Mouse (Mus musculus): ENCODE measurements at regions not wholly inside any gene's neighbourhood (a gene's known extent, or its start where the extent isn't known, plus 50 kb on each side); places are given as distances from the start of the nearest gene placed in this dataset.
A peak's percentile ranks its signal among the peaks of the same experiment; 100 is the strongest.

GRCm38 (mm10) chr11:19595107-19595506 lies 329.1 kb upstream of the Spred2 start:
- Histone ChIP-seq H3K4me1 (no peaks in the 10 kb centered on the region), H3K9ac (no peak overlapping the region), H3K9me3 (no peaks in the 10 kb centered on the region), H3K36me3 (no peaks in the 10 kb centered on the region), H3K4me3 (no peak overlapping the region), H3K4me2 (no peak overlapping the region), H3K27me3 (no peaks in the 10 kb centered on the region), H3K27ac (no peak overlapping the region)
- WGBS: 87% methylated on average over 4 of the region's 4 CpGs
- no peak for ATAC-seq (ENCODE audit: insufficient number of reproducible peaks, low FRiP score, low TSS enrichment, low read depth)

GRCm38 (mm10) chr11:19596336-19596735 lies 327.8 kb upstream of the Spred2 start:
- ATAC-seq (ENCODE audit: insufficient number of reproducible peaks, low FRiP score, low TSS enrichment, low read depth): no peak
- peaks cover 2% of the 10 kb centered on the region; the same call in 1 of the 2 replicates for H3K4me1 ChIP-seq

DNA sequence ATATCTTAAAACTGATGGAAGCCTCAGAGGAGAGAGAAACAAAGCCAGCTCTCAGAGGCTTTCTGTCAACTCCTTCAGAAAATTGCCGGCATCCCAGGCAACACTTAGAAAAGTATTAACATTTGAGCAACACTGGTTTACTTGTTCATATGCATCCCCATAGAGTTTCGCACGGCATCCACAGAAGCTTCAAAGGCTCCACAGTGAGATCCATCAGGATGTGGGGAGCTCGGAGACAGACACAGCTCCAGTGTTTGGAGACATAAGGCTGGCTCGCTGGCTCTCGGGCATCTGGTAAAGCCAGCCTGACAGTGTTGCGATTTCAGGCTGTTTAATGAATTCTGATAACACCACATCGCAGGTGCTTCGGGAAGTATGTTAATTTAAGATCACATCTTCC lies 324.7 kb upstream of the Spred2 start:
- H3K9me3 ChIP-seq: no peaks in the 10 kb centered on the region
- peaks cover 9% of the 10 kb centered on the region; the same call in 1 of the 2 replicates for H3K4me1 ChIP-seq
- no peak overlapping the region for H3K9ac ChIP-seq
- H3K27me3 ChIP-seq: no peaks in the 10 kb centered on the region
- no peak overlapping the region for H3K27ac ChIP-seq
- H3K4me3 ChIP-seq: no peak overlapping the region
- 77% methylated on average over 9 of the region's 9 CpGs for WGBS
- no peak for ATAC-seq (ENCODE audit: insufficient number of reproducible peaks, low FRiP score, low TSS enrichment, low read depth)
- no peaks in the 10 kb centered on the region for H3K36me3 ChIP-seq
- no peak overlapping the region for H3K4me2 ChIP-seq

More at GRCm38 (mm10) chr11:19596336-19596735, 327.8 kb upstream of the Spred2 start:
- H3K27ac ChIP-seq: no peak overlapping the region
- no peak overlapping the region for H3K4me2 ChIP-seq
- H3K9me3 ChIP-seq: no peaks in the 10 kb centered on the region
- no peaks in the 10 kb centered on the region for H3K36me3 ChIP-seq
- H3K9ac ChIP-seq: no peak overlapping the region
- no peak overlapping the region for H3K4me3 ChIP-seq
- H3K27me3 ChIP-seq: no peaks in the 10 kb centered on the region

- H3K4me1 ChIP-seq: peaks cover 9% of the 10 kb centered on the region; the same call in 1 of the 2 replicates
- peak overlapping the region; percentile 23; the same call in 1 of the 2 replicates for H3K27ac ChIP-seq
- H3K36me3 ChIP-seq: no peaks in the 10 kb centered on the region
- WGBS: 52% methylated on average over 15 of the region's 15 CpGs
- no peak overlapping the region for H3K9ac ChIP-seq
- no peaks in the 10 kb centered on the region for H3K9me3 ChIP-seq
- H3K27me3 ChIP-seq: no peaks in the 10 kb centered on the region
- H3K4me3 ChIP-seq: no peak overlapping the region
- H3K4me2 ChIP-seq: no peak overlapping the region
- ATAC-seq (ENCODE audit: insufficient number of reproducible peaks, low FRiP score, low TSS enrichment, low read depth): peak; percentile 48; the same call in 1 of the 2 replicates
Observed at GRCm38 (mm10) chr11:19601216-19601938, 322.8 kb upstream of the Spred2 start.

- Histone ChIP-seq H3K9me3 (no peaks in the 10 kb centered on the region), H3K9ac (no peak overlapping the region), H3K4me1 (peaks cover 9% of the 10 kb centered on the region; the same call in 1 of the 2 replicates), H3K27ac (no peak overlapping the region), H3K4me3 (no peak overlapping the region), H3K4me2 (no peak overlapping the region), H3K27me3 (no peaks in the 10 kb centered on the region), H3K36me3 (no peaks in the 10 kb centered on the region)
- 81% methylated on average over 5 of the region's 5 CpGs for WGBS
- ATAC-seq (ENCODE audit: insufficient number of reproducible peaks, low FRiP score, low TSS enrichment, low read depth): no peak
Observed at GRCm38 (mm10) chr11:19602496-19602895, 321.7 kb upstream of the Spred2 start.

DNA sequence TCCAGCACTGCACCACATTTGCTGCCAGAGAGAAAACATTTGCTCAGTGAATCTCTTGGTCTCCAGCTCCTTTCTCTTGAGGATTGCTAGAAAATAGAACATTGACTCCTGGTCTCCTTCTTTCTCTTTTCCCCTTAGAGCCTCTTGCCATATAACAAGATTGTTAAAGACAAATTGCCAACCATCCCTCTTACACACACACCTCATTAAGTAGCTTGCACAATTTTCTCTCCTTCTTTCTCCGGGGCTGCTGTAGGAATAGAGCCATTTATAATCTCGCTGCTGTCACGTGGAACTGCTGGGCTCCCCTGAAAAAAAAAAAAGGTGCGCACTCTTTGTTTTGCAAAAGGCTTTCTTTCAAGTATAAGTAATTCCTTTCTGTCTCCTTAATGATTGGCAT lies 318.6 kb upstream of the Spred2 start:
- Histone ChIP-seq H3K27me3 (no peaks in the 10 kb centered on the region), H3K27ac (no peak overlapping the region), H3K4me3 (no peak overlapping the region), H3K4me1 (peaks cover 9% of the 10 kb centered on the region; the same call in 1 of the 2 replicates), H3K36me3 (no peaks in the 10 kb centered on the region), H3K9me3 (no peaks in the 10 kb centered on the region), H3K9ac (no peak overlapping the region), H3K4me2 (no peak overlapping the region)
- WGBS: 49% methylated on average over 4 of the region's 4 CpGs
- no peak for ATAC-seq (ENCODE audit: insufficient number of reproducible peaks, low FRiP score, low TSS enrichment, low read depth)

GRCm38 (mm10) chr11:19606943-19607342 lies 317.2 kb upstream of the Spred2 start:
- Histone ChIP-seq H3K4me2 (no peak overlapping the region), H3K36me3 (no peaks in the 10 kb centered on the region), H3K27ac (no peak overlapping the region), H3K4me3 (no peak overlapping the region), H3K27me3 (no peaks in the 10 kb centered on the region), H3K4me1 (peaks cover 1% of the 10 kb centered on the region; the same call in 1 of the 2 replicates), H3K9me3 (no peaks in the 10 kb centered on the region), H3K9ac (no peak overlapping the region)
- ATAC-seq (ENCODE audit: insufficient number of reproducible peaks, low FRiP score, low TSS enrichment, low read depth): no peak
- 92% methylated on average over 8 of the region's 8 CpGs for WGBS

- H3K4me3 ChIP-seq: no peak overlapping the region
- no peaks in the 10 kb centered on the region for H3K9me3 ChIP-seq
- no peak overlapping the region for H3K4me2 ChIP-seq
- H3K27me3 ChIP-seq: no peaks in the 10 kb centered on the region
- H3K27ac ChIP-seq: no peak overlapping the region
- H3K36me3 ChIP-seq: no peaks in the 10 kb centered on the region
- no peaks in the 10 kb centered on the region for H3K4me1 ChIP-seq
- H3K9ac ChIP-seq: no peak overlapping the region
- ATAC-seq (ENCODE audit: insufficient number of reproducible peaks, low FRiP score, low TSS enrichment, low read depth): no peak
Observed at GRCm38 (mm10) chr11:19607941-19608340, 316.2 kb upstream of the Spred2 start.

- ATAC-seq (ENCODE audit: insufficient number of reproducible peaks, low FRiP score, low TSS enrichment, low read depth): no peak
- no peaks in the 10 kb centered on the region for H3K36me3 ChIP-seq
Observed at GRCm38 (mm10) chr11:19608523-19608922, 315.7 kb upstream of the Spred2 start.

GRCm38 (mm10) chr11:19610559-19610958 lies 313.6 kb upstream of the Spred2 start:
- Histone ChIP-seq H3K4me3 (no peak overlapping the region), H3K27ac (no peak overlapping the region), H3K9ac (no peak overlapping the region), H3K9me3 (no peaks in the 10 kb centered on the region), H3K4me2 (no peak overlapping the region), H3K36me3 (no peaks in the 10 kb centered on the region), H3K27me3 (no peaks in the 10 kb centered on the region), H3K4me1 (no peaks in the 10 kb centered on the region)
- no peak for ATAC-seq (ENCODE audit: insufficient number of reproducible peaks, low FRiP score, low TSS enrichment, low read depth)
- WGBS: 10% methylated on average over 6 of the region's 6 CpGs

More at GRCm38 (mm10) chr11:19608523-19608922, 315.7 kb upstream of the Spred2 start:
- Histone ChIP-seq H3K27me3 (no peaks in the 10 kb centered on the region), H3K4me2 (no peak overlapping the region), H3K4me3 (no peak overlapping the region), H3K4me1 (no peaks in the 10 kb centered on the region), H3K27ac (no peak overlapping the region), H3K9ac (no peak overlapping the region), H3K9me3 (no peaks in the 10 kb centered on the region)
- WGBS: 83% methylated on average over 4 of the region's 4 CpGs

GRCm38 (mm10) chr11:19611217-19611616 lies 313.0 kb upstream of the Spred2 start:
- H3K4me2 ChIP-seq: no peak overlapping the region
- 83% methylated on average over 4 of the region's 4 CpGs for WGBS
- H3K9ac ChIP-seq: no peak overlapping the region
- H3K4me3 ChIP-seq: no peak overlapping the region
- H3K36me3 ChIP-seq: no peaks in the 10 kb centered on the region
- no peak for ATAC-seq (ENCODE audit: insufficient number of reproducible peaks, low FRiP score, low TSS enrichment, low read depth)
- H3K27ac ChIP-seq: no peak overlapping the region
- H3K9me3 ChIP-seq: no peaks in the 10 kb centered on the region
- no peaks in the 10 kb centered on the region for H3K4me1 ChIP-seq
- no peaks in the 10 kb centered on the region for H3K27me3 ChIP-seq

- 61% methylated on average over 4 of the region's 4 CpGs for WGBS
- H3K4me3 ChIP-seq: no peak overlapping the region
- H3K9me3 ChIP-seq: no peaks in the 10 kb centered on the region
- no peaks in the 10 kb centered on the region for H3K4me1 ChIP-seq
- no peak for ATAC-seq (ENCODE audit: insufficient number of reproducible peaks, low FRiP score, low TSS enrichment, low read depth)
- no peak overlapping the region for H3K9ac ChIP-seq
- H3K27me3 ChIP-seq: no peaks in the 10 kb centered on the region
- no peaks in the 10 kb centered on the region for H3K36me3 ChIP-seq
- H3K27ac ChIP-seq: no peak overlapping the region
- no peak overlapping the region for H3K4me2 ChIP-seq
Observed at GRCm38 (mm10) chr11:19616520-19616919, 307.7 kb upstream of the Spred2 start.

All from limb, embryonic 15.5 days (tissue).